Mouse (Mus musculus): ENCODE data around the gene Pigk.

GRCm38 (mm10) chr3:152831974-152832373 lies 118.1 kb downstream of the Pigk start:
- TF ChIP-seq POLR2A (IDR thresholded peaks at IDR 0.05; ENCODE audit: borderline replicate concordance, insufficient read depth, low read length) (no peak), CTCF (IDR thresholded peaks at IDR 0.05; ENCODE audit: borderline replicate concordance, insufficient read depth, low read depth, low read length) (no peak)

Measured in cerebellum, adult 2 months (tissue).